Mouse (Mus musculus): ENCODE measurements around the gene Theg.
A peak's percentile ranks its signal among the peaks of the same experiment; 100 is the strongest.

Gene Theg

GRCm38 (mm10) chr10:79587061-79587751 lies at the start of gene Theg:
Gene Theg (minus strand): TSS chr10:79587331.
- DNase-seq = no peak

- DNase-seq = no peak
Observed at GRCm38 (mm10) chr10:79636287-79636686, 49.2 kb upstream of the Theg start.

GRCm38 (mm10) chr10:79633006-79633777 lies 46.1 kb upstream of the Theg start:
- peak; percentile 52 for DNase-seq

- DNase-seq = peak; percentile 78
Observed at GRCm38 (mm10) chr10:79631432-79631831, 44.3 kb upstream of the Theg start.

GRCm38 (mm10) chr10:79628377-79628776 lies 41.2 kb upstream of the Theg start:
- no peak for DNase-seq

GRCm38 (mm10) chr10:79626156-79626555 lies 39.0 kb upstream of the Theg start:
- DNase-seq = no peak

- no peak for DNase-seq
Observed at GRCm38 (mm10) chr10:79625398-79625797, 38.3 kb upstream of the Theg start.

GRCm38 (mm10) chr10:79623950-79624349 lies 36.8 kb upstream of the Theg start:
- no peak for DNase-seq

- no peak for DNase-seq
Observed at GRCm38 (mm10) chr10:79616376-79616775, 29.2 kb upstream of the Theg start.

GRCm38 (mm10) chr10:79615860-79616259 lies 28.7 kb upstream of the Theg start:
- peak; percentile 66 for DNase-seq

GRCm38 (mm10) chr10:79614305-79614643 lies 27.1 kb upstream of the Theg start:
- no peak for DNase-seq

GRCm38 (mm10) chr10:79613578-79614304 lies 26.6 kb upstream of the Theg start, which contains the start of gene C2cd4c:
Gene C2cd4c (minus strand): TSS chr10:79614025.
- peak; percentile 81 for DNase-seq

- no peak for DNase-seq
Observed at GRCm38 (mm10) chr10:79612192-79613135, 25.3 kb upstream of the Theg start.

- DNase-seq = no peak
Observed at GRCm38 (mm10) chr10:79611296-79611695, 24.2 kb upstream of the Theg start.

GRCm38 (mm10) chr10:79609276-79609675 lies 22.1 kb upstream of the Theg start:
- no peak for DNase-seq

- no peak for DNase-seq
Observed at GRCm38 (mm10) chr10:79607892-79608291, 20.8 kb upstream of the Theg start.

- peak; percentile 53 for DNase-seq
Observed at GRCm38 (mm10) chr10:79606537-79606936, 19.4 kb upstream of the Theg start.

GRCm38 (mm10) chr10:79597936-79598230 lies 10.8 kb upstream of the Theg start:
- DNase-seq = no peak

- peak; percentile 83 for DNase-seq
Observed at GRCm38 (mm10) chr10:79597051-79597935, 10.2 kb upstream of the Theg start.

GRCm38 (mm10) chr10:79595590-79595929 lies 8.4 kb upstream of the Theg start:
- DNase-seq = no peak

GRCm38 (mm10) chr10:79594872-79595589 lies 7.9 kb upstream of the Theg start:
- peak; percentile 73 for DNase-seq
